Mouse (Mus musculus): Measurements from ENCODE around the gene Myo3b. TPM values are rescaled to one million over a fixed set of nuclear protein-coding genes. Genes with fewer than 3 reads are reported as not detected.

Gene Myo3b
- polyA plus RNA-seq, 1 experiment from 2014 or later = not detected

DNA sequence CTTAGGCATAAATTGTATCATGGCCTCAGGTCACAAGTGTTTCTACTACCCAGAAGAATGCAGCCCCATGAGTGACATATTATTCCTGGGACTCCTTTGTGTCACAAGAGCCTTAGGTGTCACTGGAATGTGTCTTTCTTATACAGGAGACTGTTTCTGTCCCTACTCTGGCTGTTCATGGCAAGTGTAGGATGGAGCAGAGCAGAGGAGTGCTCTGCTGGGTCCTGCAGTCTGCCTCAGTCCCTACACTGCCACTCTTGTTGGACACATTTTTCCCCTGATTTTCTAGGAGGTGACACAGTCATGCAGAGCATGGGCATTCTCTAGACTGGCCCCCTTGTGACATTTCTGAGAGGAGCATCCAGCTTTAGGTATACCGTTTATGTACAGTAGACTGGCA, 350.2 kb downstream of the Myo3b start:
- Histone ChIP-seq H3K9me3 (replicated peaks) (no peaks in the 10 kb centered on the region), H3K4me1 (replicated peaks) (no peaks in the 10 kb centered on the region), H3K36me3 (replicated peaks) (no peaks in the 10 kb centered on the region), H3K4me2 (no peak overlapping the region), H3K9ac (no peak overlapping the region), H3K4me3 (replicated peaks) (no peak overlapping the region), H3K27me3 (no peaks in the 10 kb centered on the region), H3K27ac (replicated peaks) (no peak overlapping the region)
- WGBS (ENCODE audit: insufficient replicate concordance) = 76% methylated on average over 1 of the region's 1 CpGs
- no peak for ATAC-seq (ENCODE audit: insufficient read depth)

DNA sequence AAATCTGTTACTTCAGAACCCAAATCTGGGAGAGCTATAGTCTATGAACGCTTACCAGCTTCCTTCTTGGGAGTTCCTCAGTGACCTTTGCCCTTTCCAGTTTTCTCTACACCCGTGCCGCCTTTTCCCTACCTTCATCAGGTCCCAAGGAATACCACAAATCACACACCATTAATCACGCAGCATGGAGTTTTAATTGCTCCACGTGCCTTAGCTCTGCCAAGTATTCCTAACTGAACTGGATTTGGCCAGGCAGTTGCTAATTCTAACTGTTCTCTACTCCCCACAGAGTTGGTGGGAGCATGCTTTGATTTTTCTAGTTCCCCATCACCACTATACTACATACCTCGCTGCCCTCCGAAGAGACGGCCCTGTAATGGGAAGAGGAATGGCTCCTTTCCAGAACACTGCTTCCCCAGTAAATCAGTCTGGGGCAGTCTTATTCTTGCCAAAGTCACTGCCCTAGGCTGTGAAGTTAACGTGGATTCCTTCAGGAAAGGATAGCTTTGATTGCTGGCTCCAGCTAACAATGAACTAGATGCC, 358.9 kb downstream of the Myo3b start:
- ATAC-seq (ENCODE audit: insufficient read depth) = no peak
- Histone ChIP-seq H3K9ac (no peak overlapping the region), H3K27me3 (no peaks in the 10 kb centered on the region), H3K36me3 (replicated peaks) (no peaks in the 10 kb centered on the region), H3K9me3 (replicated peaks) (no peaks in the 10 kb centered on the region), H3K27ac (replicated peaks) (no peak overlapping the region), H3K4me2 (no peak overlapping the region), H3K4me1 (replicated peaks) (no peaks in the 10 kb centered on the region), H3K4me3 (replicated peaks) (no peak overlapping the region)
- WGBS (ENCODE audit: insufficient replicate concordance) = 58% methylated on average over 9 of the region's 9 CpGs

DNA sequence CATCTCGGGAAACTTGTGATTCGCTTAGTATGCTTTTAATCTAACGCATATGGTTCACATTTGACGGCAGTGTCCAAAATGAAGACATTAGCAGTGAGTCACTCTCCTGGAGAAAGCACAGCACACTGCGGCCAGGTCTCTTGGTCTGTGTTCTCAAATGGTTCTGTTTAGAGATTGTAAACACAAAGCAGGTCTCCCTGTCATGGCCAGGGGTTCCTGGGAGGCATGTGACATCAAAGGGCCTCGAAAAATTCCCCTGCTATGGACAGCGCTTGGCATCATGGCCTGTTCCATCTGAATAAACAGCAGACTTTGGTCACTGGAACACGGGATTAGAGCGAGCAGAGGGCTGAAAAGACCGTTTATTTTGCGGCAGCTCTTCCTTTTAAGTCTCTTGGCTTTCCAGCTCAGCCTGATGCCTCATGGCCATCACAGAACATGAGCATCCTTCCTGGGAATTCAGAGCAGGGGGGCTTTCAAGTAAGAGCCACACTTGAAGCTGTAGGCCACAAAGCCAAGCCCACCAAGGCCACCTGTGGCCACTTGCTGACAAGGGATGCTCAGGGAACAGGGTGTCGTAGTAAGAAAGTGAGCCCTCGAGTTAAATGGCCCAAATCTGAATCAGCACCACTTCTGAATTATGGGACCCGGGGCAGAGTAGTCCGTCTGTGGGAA, 360.7 kb downstream of the Myo3b start:
- no peak overlapping the region for H3K4me3 ChIP-seq (replicated peaks)
- H3K4me2 ChIP-seq = no peak overlapping the region
- H3K9ac ChIP-seq = no peak overlapping the region
- no peak for ATAC-seq (ENCODE audit: insufficient read depth)
- H3K36me3 ChIP-seq (replicated peaks) = no peaks in the 10 kb centered on the region
- no peaks in the 10 kb centered on the region for H3K9me3 ChIP-seq (replicated peaks)
- WGBS (ENCODE audit: insufficient replicate concordance) = 68% methylated on average over 15 of the region's 15 CpGs
- H3K27ac ChIP-seq (replicated peaks) = no peak overlapping the region
- no peaks in the 10 kb centered on the region for H3K27me3 ChIP-seq
- no peaks in the 10 kb centered on the region for H3K4me1 ChIP-seq (replicated peaks)

DNA sequence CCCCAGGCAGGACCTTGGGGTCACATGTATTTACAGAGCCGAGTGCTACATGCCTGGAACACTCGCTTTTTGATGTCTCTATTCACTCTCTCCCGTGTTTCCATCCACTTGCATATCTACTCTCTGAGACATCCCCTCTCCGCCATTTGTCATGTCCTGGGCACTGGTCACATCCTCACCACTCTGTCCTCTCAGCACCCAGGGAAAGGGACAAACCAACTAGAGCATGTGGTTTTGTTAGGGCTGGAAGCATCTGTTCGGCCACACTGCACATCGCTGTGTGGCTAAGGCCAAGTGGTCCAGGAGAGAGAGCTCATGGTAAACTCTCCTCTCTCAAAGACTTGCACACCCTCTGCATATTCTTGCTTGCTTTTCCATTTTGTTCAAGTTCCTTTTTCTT, 361.4 kb downstream of the Myo3b start:
- no peaks in the 10 kb centered on the region for H3K4me1 ChIP-seq (replicated peaks)
- no peak overlapping the region for H3K9ac ChIP-seq
- H3K4me3 ChIP-seq (replicated peaks) = no peak overlapping the region
- no peak for ATAC-seq (ENCODE audit: insufficient read depth)
- H3K27ac ChIP-seq (replicated peaks) = no peak overlapping the region
- 65% methylated on average over 6 of the region's 6 CpGs for WGBS (ENCODE audit: insufficient replicate concordance)
- H3K27me3 ChIP-seq = no peaks in the 10 kb centered on the region
- H3K36me3 ChIP-seq (replicated peaks) = no peaks in the 10 kb centered on the region
- H3K9me3 ChIP-seq (replicated peaks) = no peaks in the 10 kb centered on the region
- H3K4me2 ChIP-seq = no peak overlapping the region

DNA sequence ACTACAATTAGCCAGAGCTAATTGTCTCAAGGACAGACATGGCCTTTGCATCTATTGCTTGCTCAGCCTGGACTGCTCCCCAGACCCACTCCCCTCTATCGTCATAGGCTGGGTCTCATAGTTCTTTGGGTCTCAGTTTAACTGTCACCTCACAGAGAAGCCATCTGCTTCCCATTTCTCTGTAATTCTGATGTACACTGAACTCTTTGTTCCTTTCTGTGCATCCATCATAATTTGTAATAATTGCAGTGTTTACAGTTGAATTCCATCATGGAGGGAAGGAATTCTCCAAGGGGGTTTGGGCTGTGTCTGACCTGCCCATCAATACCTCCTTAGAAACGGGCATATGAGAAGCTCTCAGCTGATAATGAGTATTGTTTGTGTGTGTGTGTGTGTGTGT, 365.4 kb downstream of the Myo3b start:
- Histone ChIP-seq H3K4me3 (replicated peaks) (no peak overlapping the region), H3K9ac (no peak overlapping the region), H3K36me3 (replicated peaks) (no peaks in the 10 kb centered on the region), H3K27ac (replicated peaks) (no peak overlapping the region), H3K4me2 (no peak overlapping the region), H3K4me1 (replicated peaks) (no peaks in the 10 kb centered on the region), H3K9me3 (replicated peaks) (no peaks in the 10 kb centered on the region), H3K27me3 (no peaks in the 10 kb centered on the region)
- no peak for ATAC-seq (ENCODE audit: insufficient read depth)
- WGBS (ENCODE audit: insufficient replicate concordance) = 58% methylated on average over 2 of the region's 2 CpGs

DNA sequence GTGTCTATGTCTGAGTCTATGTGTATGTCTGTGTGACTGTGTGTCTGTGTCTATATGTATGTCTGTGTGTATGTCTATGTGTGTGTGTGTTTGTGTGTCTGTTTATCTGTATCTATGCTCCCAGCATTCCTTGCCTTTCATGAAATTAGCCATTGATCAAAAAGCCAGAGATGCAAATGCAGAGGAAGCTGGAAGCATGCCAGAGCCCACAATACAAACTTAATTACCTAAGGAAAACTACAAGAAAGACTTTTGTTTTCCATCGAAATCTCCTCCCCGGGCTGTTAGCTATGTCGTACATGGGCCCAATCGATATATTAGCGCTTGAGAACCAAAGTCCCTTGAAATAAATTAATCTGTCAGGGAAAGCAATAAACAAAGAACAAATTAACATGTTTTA, 367.9 kb downstream of the Myo3b start:
- ATAC-seq (ENCODE audit: insufficient read depth) = no peak
- H3K9ac ChIP-seq = no peak overlapping the region
- no peaks in the 10 kb centered on the region for H3K4me1 ChIP-seq (replicated peaks)
- no peaks in the 10 kb centered on the region for H3K36me3 ChIP-seq (replicated peaks)
- H3K27ac ChIP-seq (replicated peaks) = no peak overlapping the region
- 78% methylated on average over 5 of the region's 5 CpGs for WGBS (ENCODE audit: insufficient replicate concordance)
- H3K4me2 ChIP-seq = no peak overlapping the region
- no peak overlapping the region for H3K4me3 ChIP-seq (replicated peaks)
- H3K9me3 ChIP-seq (replicated peaks) = no peaks in the 10 kb centered on the region
- no peaks in the 10 kb centered on the region for H3K27me3 ChIP-seq

DNA sequence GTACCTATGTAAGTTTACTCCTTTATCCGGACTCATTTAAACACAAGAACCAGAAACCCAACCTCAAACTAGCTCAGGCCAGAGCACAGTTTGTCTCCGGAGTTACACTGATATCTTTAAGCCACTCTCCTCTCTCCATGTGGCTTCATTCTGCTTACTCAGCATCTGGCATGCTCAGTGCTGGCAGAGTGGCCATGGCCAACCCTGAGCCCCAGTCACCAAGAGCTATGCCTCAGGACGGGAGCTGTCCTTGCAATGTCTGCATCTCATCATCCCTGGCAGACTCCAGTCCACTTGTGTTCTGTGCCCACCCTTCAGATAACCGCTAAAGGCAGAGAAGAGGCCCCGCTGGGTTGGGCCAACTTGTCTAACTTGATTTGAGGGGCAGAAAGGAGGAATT, 368.8 kb downstream of the Myo3b start:
- WGBS (ENCODE audit: insufficient replicate concordance) = 56% methylated on average over 5 of the region's 5 CpGs
- H3K4me2 ChIP-seq = no peak overlapping the region
- ATAC-seq (ENCODE audit: insufficient read depth) = no peak

DNA sequence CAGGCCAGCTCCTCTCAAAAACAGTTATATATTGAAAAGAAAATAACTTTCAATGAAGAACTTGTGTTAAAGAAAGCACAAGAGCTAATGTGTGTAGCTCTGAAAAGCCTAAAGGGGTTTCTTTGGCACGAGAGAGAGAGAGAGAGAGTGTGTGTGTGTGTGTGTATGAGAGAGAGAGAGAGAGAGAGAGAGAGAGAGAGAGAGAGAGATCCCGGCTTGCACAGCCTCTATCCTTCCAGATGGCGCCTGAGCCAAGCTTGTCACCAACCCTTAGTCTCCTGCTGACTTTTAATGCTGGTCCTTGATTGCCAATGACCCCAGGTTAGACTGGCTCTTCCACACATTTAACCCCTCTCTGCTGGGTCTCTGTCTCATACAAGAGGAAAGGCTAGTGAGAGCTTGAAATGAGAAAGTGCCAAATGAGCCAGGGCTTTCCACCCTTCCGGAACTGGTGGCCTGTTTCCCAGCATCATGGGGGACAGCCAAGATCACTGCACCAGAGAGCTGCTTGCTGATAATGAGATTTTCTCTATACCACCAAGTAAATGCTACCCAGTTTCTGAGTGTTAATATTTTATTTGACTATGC, 371.5 kb downstream of the Myo3b start:
- Histone ChIP-seq H3K9ac (no peak overlapping the region), H3K27ac (replicated peaks) (no peak overlapping the region), H3K4me2 (no peak overlapping the region), H3K27me3 (no peaks in the 10 kb centered on the region), H3K4me1 (replicated peaks) (no peaks in the 10 kb centered on the region), H3K4me3 (replicated peaks) (no peak overlapping the region), H3K36me3 (replicated peaks) (no peaks in the 10 kb centered on the region), H3K9me3 (replicated peaks) (no peaks in the 10 kb centered on the region)
- no peak for ATAC-seq (ENCODE audit: insufficient read depth)
- WGBS (ENCODE audit: insufficient replicate concordance) = 50% methylated on average over 4 of the region's 4 CpGs

More for the DNA sequence above, 368.8 kb downstream of the Myo3b start:
- Histone ChIP-seq H3K36me3 (replicated peaks) (no peaks in the 10 kb centered on the region), H3K4me1 (replicated peaks) (no peaks in the 10 kb centered on the region), H3K9me3 (replicated peaks) (no peaks in the 10 kb centered on the region), H3K27ac (replicated peaks) (no peak overlapping the region), H3K9ac (no peak overlapping the region), H3K4me3 (replicated peaks) (no peak overlapping the region), H3K27me3 (no peaks in the 10 kb centered on the region)

DNA sequence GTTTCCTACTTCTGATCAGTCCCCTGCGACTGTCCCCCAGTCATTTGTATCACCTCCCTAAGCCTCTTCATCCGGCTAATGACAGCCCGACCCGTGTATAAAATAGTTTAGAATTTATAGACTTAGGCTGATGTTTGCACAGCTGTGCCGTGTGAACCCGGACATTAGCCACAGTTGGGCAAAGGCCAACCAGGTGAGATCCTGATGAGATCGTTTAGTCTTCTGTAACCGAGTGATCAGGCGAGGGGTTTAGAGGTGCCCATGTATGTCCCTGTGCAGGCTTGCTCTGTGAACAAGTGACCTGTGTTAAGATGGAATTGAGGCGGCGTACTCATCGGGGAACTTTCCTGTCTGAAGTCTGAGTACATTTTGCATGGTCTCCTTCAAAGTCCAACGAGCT, 373.4 kb downstream of the Myo3b start:
- 63% methylated on average over 13 of the region's 13 CpGs for WGBS (ENCODE audit: insufficient replicate concordance)
- Histone ChIP-seq H3K4me3 (replicated peaks) (no peak overlapping the region), H3K9ac (no peak overlapping the region), H3K4me1 (replicated peaks) (no peaks in the 10 kb centered on the region), H3K9me3 (replicated peaks) (no peaks in the 10 kb centered on the region), H3K4me2 (no peak overlapping the region), H3K27me3 (no peaks in the 10 kb centered on the region), H3K36me3 (replicated peaks) (no peaks in the 10 kb centered on the region), H3K27ac (replicated peaks) (no peak overlapping the region)
- no peak for ATAC-seq (ENCODE audit: insufficient read depth)

DNA sequence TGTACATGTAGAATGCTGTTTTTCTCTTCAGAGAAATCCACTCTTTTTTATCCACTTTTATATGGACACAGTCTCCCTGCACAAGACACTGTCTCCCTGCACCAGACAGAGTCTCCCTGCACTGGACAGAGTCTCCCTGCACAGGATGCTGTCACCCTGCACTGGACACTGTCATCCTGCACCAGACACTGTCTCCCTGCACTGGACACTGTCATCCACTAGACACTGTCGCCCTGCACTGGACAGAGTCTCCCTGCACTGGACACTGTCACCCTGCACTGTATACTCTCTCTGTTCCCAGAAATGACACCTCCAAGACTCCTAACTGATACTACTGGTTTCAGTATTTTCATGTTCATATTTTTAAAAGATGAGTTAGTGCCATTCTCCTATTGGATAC, 375.5 kb downstream of the Myo3b start:
- no peak for ATAC-seq (ENCODE audit: insufficient read depth)
- Histone ChIP-seq H3K4me1 (replicated peaks) (no peaks in the 10 kb centered on the region), H3K4me2 (no peak overlapping the region), H3K27ac (replicated peaks) (no peak overlapping the region), H3K9me3 (replicated peaks) (no peaks in the 10 kb centered on the region), H3K9ac (no peak overlapping the region), H3K4me3 (replicated peaks) (no peak overlapping the region), H3K36me3 (replicated peaks) (no peaks in the 10 kb centered on the region), H3K27me3 (no peaks in the 10 kb centered on the region)
- 46% methylated on average over 1 of the region's 1 CpGs for WGBS (ENCODE audit: insufficient replicate concordance)

DNA sequence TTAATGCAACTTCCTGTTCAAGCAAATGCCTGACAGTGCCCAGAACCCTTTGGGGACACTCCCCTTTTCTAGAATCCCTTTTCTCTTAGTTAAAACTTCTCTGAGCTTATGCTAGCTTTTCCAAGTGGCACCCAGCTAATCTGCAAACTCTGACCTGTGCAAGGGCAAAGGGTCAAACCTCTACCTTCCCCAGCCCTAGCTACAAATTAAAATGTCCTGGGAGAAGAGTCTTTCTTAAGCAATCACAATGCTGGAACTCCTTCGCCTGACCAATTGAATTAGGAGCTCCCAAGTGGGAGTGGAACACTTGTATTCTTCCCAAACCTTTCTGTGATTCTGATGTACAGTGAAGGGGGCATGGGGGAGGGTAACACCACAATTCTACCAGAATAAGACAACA, 376.6 kb downstream of the Myo3b start:
- no peak for ATAC-seq (ENCODE audit: insufficient read depth)
- Histone ChIP-seq H3K9me3 (replicated peaks) (no peaks in the 10 kb centered on the region), H3K9ac (no peak overlapping the region), H3K36me3 (replicated peaks) (no peaks in the 10 kb centered on the region), H3K27ac (replicated peaks) (no peak overlapping the region), H3K4me2 (no peak overlapping the region), H3K27me3 (no peaks in the 10 kb centered on the region), H3K4me1 (replicated peaks) (no peaks in the 10 kb centered on the region), H3K4me3 (replicated peaks) (no peak overlapping the region)
- WGBS (ENCODE audit: insufficient replicate concordance) = 60% methylated on average over 1 of the region's 1 CpGs

DNA sequence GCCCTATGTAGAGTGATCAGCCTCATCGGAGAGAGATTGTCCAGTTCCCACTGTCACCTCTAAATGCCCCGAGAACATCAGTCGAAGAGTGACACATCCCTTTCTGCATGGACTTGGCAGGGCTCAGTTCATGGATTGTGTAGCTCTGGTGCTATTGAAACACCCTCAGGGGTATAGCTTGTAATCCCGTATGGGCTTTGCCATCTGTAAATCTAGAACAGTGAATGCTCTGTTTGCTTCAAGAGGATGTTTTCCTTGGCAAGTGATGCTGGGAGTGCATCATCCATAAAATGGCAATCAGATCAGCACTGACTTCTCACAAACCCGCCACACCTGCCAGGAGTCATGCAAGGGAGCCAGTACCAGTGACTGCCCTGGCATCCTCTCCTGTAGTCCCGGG, 380.4 kb downstream of the Myo3b start:
- ATAC-seq (ENCODE audit: insufficient read depth) = no peak
- no peak overlapping the region for H3K4me3 ChIP-seq (replicated peaks)
- WGBS (ENCODE audit: insufficient replicate concordance) = 57% methylated on average over 6 of the region's 6 CpGs
- H3K4me2 ChIP-seq = no peak overlapping the region
- H3K9ac ChIP-seq = no peak overlapping the region
- no peaks in the 10 kb centered on the region for H3K27me3 ChIP-seq
- H3K27ac ChIP-seq (replicated peaks) = no peak overlapping the region
- no peaks in the 10 kb centered on the region for H3K9me3 ChIP-seq (replicated peaks)
- H3K36me3 ChIP-seq (replicated peaks) = no peaks in the 10 kb centered on the region
- no peaks in the 10 kb centered on the region for H3K4me1 ChIP-seq (replicated peaks)

Data from liver, embryonic 15.5 days (tissue).